Mouse (Mus musculus): ENCODE measurements at regions not wholly inside any gene's neighbourhood (a gene's known extent, or its start where the extent isn't known, plus 50 kb on each side); places are given as distances from the start of the nearest gene placed in this dataset.

- ATAC-seq = no peak
Observed at GRCm38 (mm10) chr11:111450811-111451494, 385.0 kb downstream of the Kcnj2 start.

GRCm38 (mm10) chr11:111460046-111460445 is 394.1 kb downstream of the Kcnj2 start:
- ATAC-seq = no peak

- ATAC-seq = no peak
Observed at GRCm38 (mm10) chr11:111484981-111485380, 419.0 kb downstream of the Kcnj2 start.

- ATAC-seq = no peak
Observed at GRCm38 (mm10) chr11:111512471-111512870, 446.5 kb downstream of the Kcnj2 start.

GRCm38 (mm10) chr11:111522716-111523115 is 456.8 kb downstream of the Kcnj2 start:
- no peak for ATAC-seq

- no peak for ATAC-seq
Observed at GRCm38 (mm10) chr11:111523465-111523864, 457.5 kb downstream of the Kcnj2 start.

- no peak for ATAC-seq
Observed at GRCm38 (mm10) chr11:111526010-111526742, 460.2 kb downstream of the Kcnj2 start.

- no peak for ATAC-seq
Observed at GRCm38 (mm10) chr11:111529591-111529990, 463.6 kb downstream of the Kcnj2 start.

- no peak for ATAC-seq
Observed at GRCm38 (mm10) chr11:111530912-111531311, 464.9 kb downstream of the Kcnj2 start.

- ATAC-seq = no peak
Observed at GRCm38 (mm10) chr11:111532457-111532856, 466.5 kb downstream of the Kcnj2 start.

- ATAC-seq = no peak
Observed at GRCm38 (mm10) chr11:111536040-111536836, 470.3 kb downstream of the Kcnj2 start.

- ATAC-seq = no peak
Observed at GRCm38 (mm10) chr11:111537654-111538053, 471.7 kb downstream of the Kcnj2 start.

- no peak for ATAC-seq
Observed at GRCm38 (mm10) chr11:111539960-111540359, 474.0 kb downstream of the Kcnj2 start.

GRCm38 (mm10) chr11:111545291-111545690 is 479.3 kb downstream of the Kcnj2 start:
- no peak for ATAC-seq

GRCm38 (mm10) chr11:111555131-111555530 is 489.2 kb downstream of the Kcnj2 start:
- ATAC-seq = no peak

GRCm38 (mm10) chr11:111555615-111556014 is 489.7 kb downstream of the Kcnj2 start:
- ATAC-seq = no peak

- no peak for ATAC-seq
Observed at GRCm38 (mm10) chr11:111558302-111559140, 492.6 kb downstream of the Kcnj2 start.

GRCm38 (mm10) chr11:111563171-111563570 is 497.2 kb downstream of the Kcnj2 start:
- no peak for ATAC-seq

- no peak for ATAC-seq
Observed at GRCm38 (mm10) chr11:111568041-111568440, 502.1 kb downstream of the Kcnj2 start.

- no peak for ATAC-seq
Observed at GRCm38 (mm10) chr11:111568876-111569275, 502.9 kb downstream of the Kcnj2 start.

GRCm38 (mm10) chr11:111577883-111578282 is 511.9 kb downstream of the Kcnj2 start:
- no peak for ATAC-seq

- ATAC-seq = no peak
Observed at GRCm38 (mm10) chr11:111582980-111583379, 517.0 kb downstream of the Kcnj2 start.

Measured in inflammation-experienced regulatory T-cells, adult 6 months (primary cell).